Comparison of ENCODE assay signal across 22 mouse cellular contexts in genomic region chr10:107514735-107515134, GRCm38 (mm10). TPM values are rescaled to one million over a fixed set of nuclear protein-coding genes. Genes with fewer than 3 reads are reported as not detected.
"Had no signal": no experiment of that assay in that cellular context is flagged by ENCODE, and none has a peak within 500 bp of the region (broad histone marks: within the 10 kb centered on the region; RNA-seq: fewer than 3 reads in every experiment).

No protein-coding gene starts in this region.

- DNase-seq: lung, adult 18-20 months; lung, embryonic 14.5 days; lung, postnatal 10 days; lung, postnatal 4 days; retina, postnatal 1 day; right cerebral cortex, adult 18-20 months; right cerebral cortex, postnatal 25 days; right cerebral cortex, postnatal 4 days; spleen, adult 18-20 months; thymus, adult 18-20 months; thymus, postnatal 14 days; thymus, postnatal 36 days had no signal

- H3K4me3 ChIP-seq: megakaryocyte, embryonic 14.5 days; midbrain, embryonic 13.5 days; midbrain, embryonic 15.5 days; neural tube, embryonic 13.5 days; neural tube, embryonic 15.5 days had no signal

- H3K9me3 ChIP-seq: midbrain, embryonic 13.5 days; midbrain, embryonic 15.5 days; neural tube, embryonic 13.5 days; neural tube, embryonic 15.5 days had no signal

- H3K4me2 ChIP-seq: lung, embryonic 14.5 days; midbrain, embryonic 11.5 days; midbrain, embryonic 13.5 days; midbrain, embryonic 15.5 days; neural tube, embryonic 13.5 days; neural tube, embryonic 15.5 days had no signal

- H3K27me3 ChIP-seq: megakaryocyte, embryonic 14.5 days; midbrain, embryonic 13.5 days; midbrain, embryonic 15.5 days; neural tube, embryonic 13.5 days; neural tube, embryonic 15.5 days had no signal

- H3K36me3 ChIP-seq: midbrain, embryonic 13.5 days; midbrain, embryonic 15.5 days; neural tube, embryonic 13.5 days; neural tube, embryonic 15.5 days had no signal

- H3K27ac ChIP-seq: midbrain, embryonic 13.5 days; midbrain, embryonic 15.5 days; neural tube, embryonic 13.5 days; neural tube, embryonic 15.5 days had no signal

- ATAC-seq: midbrain, embryonic 13.5 days; midbrain, embryonic 15.5 days had no signal

- H3K9ac ChIP-seq: lung, embryonic 14.5 days; midbrain, embryonic 13.5 days; midbrain, embryonic 15.5 days; neural tube, embryonic 13.5 days; neural tube, embryonic 15.5 days had no signal

- H3K4me1 ChIP-seq: megakaryocyte, embryonic 14.5 days; midbrain, embryonic 13.5 days; midbrain, embryonic 15.5 days; neural tube, embryonic 13.5 days; neural tube, embryonic 15.5 days had no signal

RNA-seq across cellular contexts. Expression of gene Myf6, which starts 20.2 kb away (rescaled TPM):
- total RNA-seq: midbrain, postnatal 0 days; monocyte, adult 5-6 weeks had no signal
- polyA plus RNA-seq: midbrain, embryonic 11.5 days; midbrain, embryonic 13.5 days; midbrain, embryonic 15.5 days; midbrain, postnatal 0 days; small intestine, adult 2 months; stomach, embryonic 14.5 days had no signal

RNA-seq across cellular contexts. Expression of gene Myf5, which starts 28.8 kb away (rescaled TPM):
- total RNA-seq: midbrain, postnatal 0 days; monocyte, adult 5-6 weeks had no signal
- polyA plus RNA-seq: midbrain, embryonic 13.5 days; midbrain, embryonic 15.5 days; midbrain, postnatal 0 days; small intestine, adult 2 months had no signal
